Mouse (Mus musculus): ENCODE results near the gene Macrod2. TPM values are rescaled to one million over a fixed set of nuclear protein-coding genes. Genes with fewer than 3 reads are reported as not detected.

The Macrod2 gene
- total and polyA plus RNA-seq, 2 experiments from 2014 or later: 49.7 to 80.7 TPM

GRCm38 (mm10) chr2:140763076-140763891 lies 368.2 kb downstream of the Macrod2 start:
- H3K9me3 ChIP-seq (ENCODE audit: low read length): no peaks in the 10 kb centered on the region
- no peak overlapping the region for H3K27ac ChIP-seq (ENCODE audit: low read depth, low read length)
- no peaks in the 10 kb centered on the region for H3K27me3 ChIP-seq (ENCODE audit: insufficient read depth, low read length)
- no peak overlapping the region for H3K9ac ChIP-seq
- TF ChIP-seq CTCF (IDR thresholded peaks at IDR 0.05; ENCODE audit: low read depth): no peak
- 57% methylated on average over 12 of the region's 12 CpGs for whole genome bisulfite sequencing
- H3K4me1 ChIP-seq (ENCODE audit: insufficient read depth): no peaks in the 10 kb centered on the region
- no peak overlapping the region for H3K4me3 ChIP-seq (ENCODE audit: low read depth, low read length)
- no peaks in the 10 kb centered on the region for H3K36me3 ChIP-seq (ENCODE audit: insufficient read depth)
- ATAC-seq (no peak), DNase-seq (no peak)
- H3K4me2 ChIP-seq (ENCODE audit: low read depth): no peak overlapping the region

GRCm38 (mm10) chr2:140769473-140769872 lies 374.4 kb downstream of the Macrod2 start:
- H3K9me3 ChIP-seq (ENCODE audit: low read length): no peaks in the 10 kb centered on the region
- H3K27me3 ChIP-seq (ENCODE audit: insufficient read depth, low read length): no peaks in the 10 kb centered on the region
- WGBS: 89% methylated on average over 4 of the region's 4 CpGs
- no peaks in the 10 kb centered on the region for H3K36me3 ChIP-seq (ENCODE audit: insufficient read depth)
- H3K4me2 ChIP-seq (ENCODE audit: low read depth): no peak overlapping the region
- no peak overlapping the region for H3K27ac ChIP-seq (ENCODE audit: low read depth, low read length)
- H3K9ac ChIP-seq: no peak overlapping the region
- no peak for TF ChIP-seq CTCF (IDR thresholded peaks at IDR 0.05; ENCODE audit: low read depth)
- no peaks in the 10 kb centered on the region for H3K4me1 ChIP-seq (ENCODE audit: insufficient read depth)
- H3K4me3 ChIP-seq (ENCODE audit: low read depth, low read length): no peak overlapping the region
- ATAC-seq (no peak), DNase-seq (no peak)

- no peaks in the 10 kb centered on the region for H3K36me3 ChIP-seq (ENCODE audit: insufficient read depth)
- no peak for TF ChIP-seq CTCF (IDR thresholded peaks at IDR 0.05; ENCODE audit: low read depth)
- H3K27ac ChIP-seq (ENCODE audit: low read depth, low read length): no peak overlapping the region
- DNase-seq (no peak), ATAC-seq (no peak)
- WGBS: 68% methylated on average over 6 of the region's 6 CpGs
- no peak overlapping the region for H3K4me3 ChIP-seq (ENCODE audit: low read depth, low read length)
- H3K4me2 ChIP-seq (ENCODE audit: low read depth): no peak overlapping the region
- no peaks in the 10 kb centered on the region for H3K4me1 ChIP-seq (ENCODE audit: insufficient read depth)
- H3K9ac ChIP-seq: no peak overlapping the region
- no peaks in the 10 kb centered on the region for H3K9me3 ChIP-seq (ENCODE audit: low read length)
- no peaks in the 10 kb centered on the region for H3K27me3 ChIP-seq (ENCODE audit: insufficient read depth, low read length)
Observed at GRCm38 (mm10) chr2:140772825-140773224, 377.7 kb downstream of the Macrod2 start.

- H3K4me1 ChIP-seq (ENCODE audit: insufficient read depth): no peaks in the 10 kb centered on the region
- no peak overlapping the region for H3K4me3 ChIP-seq (ENCODE audit: low read depth, low read length)
- WGBS: 92% methylated on average over 11 of the region's 11 CpGs
- no peaks in the 10 kb centered on the region for H3K9me3 ChIP-seq (ENCODE audit: low read length)
- ATAC-seq: no peak
- no peak overlapping the region for H3K9ac ChIP-seq
- no peak overlapping the region for H3K27ac ChIP-seq (ENCODE audit: low read depth, low read length)
- DNase-seq: no peak
- TF ChIP-seq CTCF (IDR thresholded peaks at IDR 0.05; ENCODE audit: low read depth): no peak
- H3K27me3 ChIP-seq (ENCODE audit: insufficient read depth, low read length): no peaks in the 10 kb centered on the region
- no peak overlapping the region for H3K4me2 ChIP-seq (ENCODE audit: low read depth)
- no peaks in the 10 kb centered on the region for H3K36me3 ChIP-seq (ENCODE audit: insufficient read depth)
Observed at GRCm38 (mm10) chr2:140773456-140773855, 378.3 kb downstream of the Macrod2 start.

- no peak for ATAC-seq
- H3K9me3 ChIP-seq (ENCODE audit: low read length): no peaks in the 10 kb centered on the region
- no peak overlapping the region for H3K9ac ChIP-seq
- no peak overlapping the region for H3K4me3 ChIP-seq (ENCODE audit: low read depth, low read length)
- WGBS: 91% methylated on average over 4 of the region's 4 CpGs
- DNase-seq: no peak
- no peaks in the 10 kb centered on the region for H3K27me3 ChIP-seq (ENCODE audit: insufficient read depth, low read length)
- H3K27ac ChIP-seq (ENCODE audit: low read depth, low read length): no peak overlapping the region
- no peaks in the 10 kb centered on the region for H3K36me3 ChIP-seq (ENCODE audit: insufficient read depth)
- no peak overlapping the region for H3K4me2 ChIP-seq (ENCODE audit: low read depth)
- H3K4me1 ChIP-seq (ENCODE audit: insufficient read depth): no peaks in the 10 kb centered on the region
- no peak for TF ChIP-seq CTCF (IDR thresholded peaks at IDR 0.05; ENCODE audit: low read depth)
Observed at GRCm38 (mm10) chr2:140774808-140775370, 379.8 kb downstream of the Macrod2 start.

DNA sequence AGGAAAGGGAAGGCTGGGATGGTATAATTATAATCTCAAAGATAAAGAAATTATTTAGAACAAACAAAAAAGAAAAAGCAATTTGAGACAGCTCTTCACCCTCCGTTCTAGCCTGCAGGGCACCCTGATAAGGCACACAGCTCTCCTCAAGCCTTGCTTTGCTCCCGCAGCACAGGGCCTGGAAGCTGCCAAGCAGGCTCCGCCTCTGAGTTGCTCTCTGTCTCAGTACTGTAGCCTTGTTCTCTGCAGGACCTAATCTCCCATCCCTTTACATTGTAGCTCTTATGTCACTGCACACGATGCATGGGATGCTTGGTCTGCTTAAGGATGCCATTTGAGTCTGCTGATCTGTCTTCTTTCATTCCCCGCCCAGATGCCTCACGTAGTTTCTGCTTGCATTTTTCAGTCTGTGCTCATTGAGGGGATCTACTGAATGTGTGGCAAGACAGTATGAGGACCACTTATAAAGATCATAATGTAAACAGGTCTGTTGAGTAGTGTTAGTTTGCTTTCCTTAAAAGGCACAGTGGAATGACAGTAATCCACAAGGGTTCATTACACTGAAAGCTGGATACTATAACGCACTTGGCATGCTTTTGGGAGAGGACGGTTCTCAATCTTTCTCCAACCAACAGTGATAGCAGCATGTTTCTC lies 380.5 kb downstream of the Macrod2 start:
- WGBS: 67% methylated on average over 8 of the region's 8 CpGs
- Histone ChIP-seq H3K9me3 (ENCODE audit: low read length) (no peaks in the 10 kb centered on the region), H3K4me1 (ENCODE audit: insufficient read depth) (no peaks in the 10 kb centered on the region), H3K27ac (ENCODE audit: low read depth, low read length) (no peak overlapping the region), H3K36me3 (ENCODE audit: insufficient read depth) (no peaks in the 10 kb centered on the region), H3K4me2 (ENCODE audit: low read depth) (no peak overlapping the region), H3K9ac (no peak overlapping the region), H3K27me3 (ENCODE audit: insufficient read depth, low read length) (no peaks in the 10 kb centered on the region), H3K4me3 (ENCODE audit: low read depth, low read length) (no peak overlapping the region)
- no peak for TF ChIP-seq CTCF (IDR thresholded peaks at IDR 0.05; ENCODE audit: low read depth)
- DNase-seq (no peak), ATAC-seq (no peak)

GRCm38 (mm10) chr2:140778212-140778611 lies 383.1 kb downstream of the Macrod2 start:
- Histone ChIP-seq H3K27me3 (ENCODE audit: insufficient read depth, low read length) (no peaks in the 10 kb centered on the region), H3K9me3 (ENCODE audit: low read length) (no peaks in the 10 kb centered on the region), H3K27ac (ENCODE audit: low read depth, low read length) (no peak overlapping the region), H3K36me3 (ENCODE audit: insufficient read depth) (no peaks in the 10 kb centered on the region), H3K4me1 (ENCODE audit: insufficient read depth) (no peaks in the 10 kb centered on the region), H3K4me2 (ENCODE audit: low read depth) (no peak overlapping the region), H3K4me3 (ENCODE audit: low read depth, low read length) (no peak overlapping the region), H3K9ac (no peak overlapping the region)
- WGBS: 87% methylated on average over 13 of the region's 13 CpGs
- ATAC-seq: no peak
- no peak for DNase-seq
- TF ChIP-seq CTCF (IDR thresholded peaks at IDR 0.05; ENCODE audit: low read depth): no peak

Data from forebrain, postnatal 0 days (tissue).